In genomic region chr4:117229590-117229989, GRCm38 (mm10) we compare ENCODE assay signal across 27 mouse cellular contexts. TPM values are rescaled to one million over a fixed set of nuclear protein-coding genes. Genes with fewer than 3 reads are reported as not detected.
DNase-seq lines count a peak whose midpoint lies in the region; ATAC-seq and TF ChIP-seq lines count a peak whose summit lies in the region.
"Had no signal": no experiment of that assay in that cellular context is flagged by ENCODE, and none has a peak within 500 bp of the region (broad histone marks: within the 10 kb centered on the region; RNA-seq: fewer than 3 reads in every experiment).

No protein-coding gene starts in this region.

- no peaks in the 10 kb centered on the region for H3K27me3 ChIP-seq in lung, embryonic 16.5 days (ENCODE audit: control insufficient read depth, insufficient read depth, low read depth, low read length)
- H3K27me3 ChIP-seq in E14TG2a.4 (ENCODE audit: insufficient read depth, low read length), result peaks cover 19% of the 10 kb centered on the region
- H3K27me3 ChIP-seq: limb, embryonic 13.5 days; neural tube, embryonic 13.5 days had no signal

- H3K4me3 ChIP-seq in lung, embryonic 16.5 days (ENCODE audit: low read length), result no peak overlapping the region
- H3K4me3 ChIP-seq in E14TG2a.4 (replicated peaks; ENCODE audit: low read length), result peak overlapping the region; percentile 61
- H3K4me3 ChIP-seq: heart, embryonic 10.5 days; heart, embryonic 15.5 days; layer of hippocampus, adult 2 months; left cerebral cortex, adult 2 months; limb, embryonic 13.5 days; neural tube, embryonic 13.5 days had no signal

- H3K27ac ChIP-seq in lung, embryonic 16.5 days (ENCODE audit: low read length), result no peak overlapping the region
- H3K27ac ChIP-seq: heart, embryonic 10.5 days; heart, embryonic 15.5 days; hindbrain, postnatal 0 days; layer of hippocampus, adult 2 months; left cerebral cortex, adult 2 months; limb, embryonic 13.5 days; neural tube, embryonic 13.5 days had no signal

- no peak for DNase-seq in lung, postnatal 25 days (ENCODE audit: low spot score)
- peak; percentile 38 for DNase-seq in ES-CJ7 (ENCODE audit: low read depth, low spot score)
- DNase-seq in lung, postnatal 14 days, result peak; percentile 9
- no peak for DNase-seq in embryo, embryonic 9.5 days (ENCODE audit: extremely low spot score)
- DNase-seq: adrenal gland, postnatal 14 days; cerebellum, adult 11 months; cerebellum, adult 9-11 months; gastrocnemius, postnatal 14 days; kidney, adult 11 months; kidney, postnatal 25 days had no signal

- 45% methylated on average over 15 of the region's 15 CpGs for WGBS in lung, embryonic 16.5 days

- no peaks in the 10 kb centered on the region for H3K36me3 ChIP-seq in lung, embryonic 16.5 days (ENCODE audit: control insufficient read depth, insufficient read depth, low read length)
- no peaks in the 10 kb centered on the region for H3K36me3 ChIP-seq in E14TG2a.4 (ENCODE audit: insufficient read depth, low read length)
- H3K36me3 ChIP-seq: G1E; heart, embryonic 10.5 days; heart, embryonic 15.5 days; limb, embryonic 13.5 days; neural tube, embryonic 13.5 days had no signal

- 0 out of 2 replicates have a peak overlapping the region, but pooled peaks have one; percentile 17 for H3K9ac ChIP-seq in lung, embryonic 16.5 days (ENCODE audit: low read length)
- H3K9ac ChIP-seq: heart, embryonic 15.5 days; limb, embryonic 13.5 days; neural tube, embryonic 13.5 days had no signal

- ATAC-seq in lung, embryonic 16.5 days (ENCODE audit: low read depth), result 0 out of 2 replicates have a peak, but pooled peaks have one; percentile 31
- ATAC-seq in erythroid progenitor cell, adult 5-6 weeks (replicated peaks; ENCODE audit: low FRiP score, poor library complexity, severe bottlenecking), result no peak
- ATAC-seq: forebrain, embryonic 14.5 days; hindbrain, postnatal 0 days had no signal

- H3K4me1 ChIP-seq in lung, embryonic 16.5 days (replicated peaks; ENCODE audit: control insufficient read depth, insufficient read depth, low read length), result no peaks in the 10 kb centered on the region
- H3K4me1 ChIP-seq in E14TG2a.4 (replicated peaks; ENCODE audit: low read depth, low read length), result peaks cover 16% of the 10 kb centered on the region

- no peak for TF ChIP-seq CTCF in E14TG2a.4 (conservative IDR thresholded peaks at IDR 0.05; ENCODE audit: low read length)

- H3K4me2 ChIP-seq in lung, embryonic 16.5 days (ENCODE audit: low read depth, low read length), result peak overlapping the region; percentile 18
- H3K4me2 ChIP-seq: heart, embryonic 15.5 days; limb, embryonic 13.5 days; liver, embryonic 11.5 days; neural tube, embryonic 13.5 days had no signal

- no peaks in the 10 kb centered on the region for H3K9me3 ChIP-seq in lung, embryonic 16.5 days (ENCODE audit: control insufficient read depth, low read length)
- no peaks in the 10 kb centered on the region for H3K9me3 ChIP-seq in E14TG2a.4 (ENCODE audit: low read length)
- H3K9me3 ChIP-seq: G1E; heart, embryonic 10.5 days; heart, embryonic 15.5 days; limb, embryonic 13.5 days; neural tube, embryonic 13.5 days had no signal

RNA-seq across cellular contexts. Expression of gene Tmem53, which starts 22.2 kb away (rescaled TPM):
- 19.9 and 25.3 TPM in 2 replicates for polyA plus RNA-seq in lung, embryonic 16.5 days (2015; fragmentation: Nextera tagmentation; extraction: Ambion mirVana)
- 8.4 TPM in 1 of 2 replicates, not detected in the other for total RNA-seq in erythroid progenitor cell, adult 5-6 weeks (2015; ENCODE audit: low replicate concordance)
- total RNA-seq in erythroid progenitor cell, adult 5-6 weeks (2017; ENCODE audit: low replicate concordance), result 0.39 TPM in 1 of 2 replicates, not detected in the other
- total RNA-seq: common myeloid progenitor, adult 5-6 weeks had no signal

RNA-seq across cellular contexts. Expression of gene Armh1, which starts 22.3 kb away (rescaled TPM):
- 2.0 and 3.6 TPM in 2 replicates for polyA plus RNA-seq in lung, embryonic 16.5 days (2015; fragmentation: Nextera tagmentation; extraction: Ambion mirVana)
- total RNA-seq in erythroid progenitor cell, adult 5-6 weeks (2015; ENCODE audit: low replicate concordance), result not detected in 2 replicates
- not detected in 2 replicates for total RNA-seq in erythroid progenitor cell, adult 5-6 weeks (2017; ENCODE audit: low replicate concordance)
- total RNA-seq: common myeloid progenitor, adult 5-6 weeks; G1E; gastrocnemius, postnatal 14 days; granulocyte monocyte progenitor cell, adult 5-6 weeks; heart, postnatal 25 days had no signal
- polyA plus RNA-seq: G1E; hindbrain, embryonic 11.5 days; liver, embryonic 11.5 days had no signal

RNA-seq across cellular contexts. Expression of gene Kif2c, which starts 47.2 kb away (rescaled TPM):
- 70.7 and 77.6 TPM in 2 replicates for polyA plus RNA-seq in lung, embryonic 16.5 days (2015; fragmentation: Nextera tagmentation; extraction: Ambion mirVana)
- total RNA-seq in erythroid progenitor cell, adult 5-6 weeks (2015; ENCODE audit: low replicate concordance), result 67.8 and 92.6 TPM in 2 replicates
- 69.3 and 112 TPM in 2 replicates for total RNA-seq in erythroid progenitor cell, adult 5-6 weeks (2017; ENCODE audit: low replicate concordance)
- total RNA-seq: left cerebral cortex, adult 2 months had no signal

Comparison
In these comparisons a context has a peak if more than half of its experiments do, and no peak if none do; other contexts are left out.
1. DNase-seq: peak in ES-CJ7 (single experiment) and lung, postnatal 14 days (single experiment); none in lung, postnatal 25 days (single experiment) and embryo, embryonic 9.5 days (single experiment).